Mouse (Mus musculus): Measurements from ENCODE around the gene Krtap19-5. TPM values are rescaled to one million over a fixed set of nuclear protein-coding genes. Genes with fewer than 3 reads are reported as not detected.
A peak's percentile ranks its signal among the peaks of the same experiment; 100 is the strongest.

Gene Krtap19-5
- polyA plus RNA-seq, 1 experiment, result not detected

- TF ChIP-seq CTCF (IDR thresholded peaks at IDR 0.05; ENCODE audit: low read depth, low read length) (no peak), POLR2A (IDR thresholded peaks at IDR 0.05; ENCODE audit: insufficient read depth, low read length) (no peak), EP300 (IDR thresholded peaks at IDR 0.05; ENCODE audit: insufficient read depth, low read depth, low read length) (no peak)
- no peaks in the 10 kb centered on the region for H3K36me3 ChIP-seq (ENCODE audit: control insufficient read depth, insufficient read depth, low read length, poor library complexity, severe bottlenecking)
Observed at GRCm38 (mm10) chr16:88877938-88878337, 18.3 kb downstream of the Krtap19-5 start, which contains the start of gene Krtap19-3. Gene Krtap19-3 (minus strand): TSS chr16:88878038.

GRCm38 (mm10) chr16:88874169-88874568, 22.1 kb downstream of the Krtap19-5 start, which contains the start of gene Krtap19-2:
Gene Krtap19-2 (minus strand): TSS chr16:88874269.
- Histone ChIP-seq H3K36me3 (ENCODE audit: control insufficient read depth, insufficient read depth, low read length, poor library complexity, severe bottlenecking) (no peaks in the 10 kb centered on the region), H3K4me3 (ENCODE audit: low read depth, low read length) (no peak within 1 kb of the TSS), H3K27ac (ENCODE audit: insufficient read depth, low read length) (no peak within 1 kb of the TSS), H3K27me3 (ENCODE audit: control insufficient read depth, insufficient read depth, low read length, poor library complexity, severe bottlenecking) (no peaks in the 10 kb centered on the region), H3K9me3 (replicated peaks; ENCODE audit: control insufficient read depth, insufficient read depth, low read length, poor library complexity, severe bottlenecking) (no peaks in the 10 kb centered on the region), H3K9ac (ENCODE audit: low read depth, poor library complexity, severe bottlenecking) (no peak within 1 kb of the TSS), H3K4me1 (ENCODE audit: control insufficient read depth, insufficient read depth, low read length) (no peaks in the 10 kb centered on the region)
- TF ChIP-seq EP300 (IDR thresholded peaks at IDR 0.05; ENCODE audit: insufficient read depth, low read depth, low read length) (no peak), POLR2A (IDR thresholded peaks at IDR 0.05; ENCODE audit: insufficient read depth, low read length) (no peak), CTCF (IDR thresholded peaks at IDR 0.05; ENCODE audit: low read depth, low read length) (no peak)

More at GRCm38 (mm10) chr16:88877938-88878337, 18.3 kb downstream of the Krtap19-5 start, which contains the start of gene Krtap19-3:
- no peaks in the 10 kb centered on the region for H3K9me3 ChIP-seq (replicated peaks; ENCODE audit: control insufficient read depth, insufficient read depth, low read length, poor library complexity, severe bottlenecking)
- no peak within 1 kb of the TSS for H3K4me3 ChIP-seq (ENCODE audit: low read depth, low read length)
- no peaks in the 10 kb centered on the region for H3K4me1 ChIP-seq (ENCODE audit: control insufficient read depth, insufficient read depth, low read length)
- H3K9ac ChIP-seq (ENCODE audit: low read depth, poor library complexity, severe bottlenecking), result no peak within 1 kb of the TSS
- no peaks in the 10 kb centered on the region for H3K27me3 ChIP-seq (ENCODE audit: control insufficient read depth, insufficient read depth, low read length, poor library complexity, severe bottlenecking)
- H3K27ac ChIP-seq (ENCODE audit: insufficient read depth, low read length), result no peak within 1 kb of the TSS

- no peaks in the 10 kb centered on the region for H3K27me3 ChIP-seq (ENCODE audit: control insufficient read depth, insufficient read depth, low read length, poor library complexity, severe bottlenecking)
- H3K9ac ChIP-seq (ENCODE audit: low read depth, poor library complexity, severe bottlenecking), result no peak within 1 kb of the TSS
- no peak within 1 kb of the TSS for H3K27ac ChIP-seq (ENCODE audit: insufficient read depth, low read length)
- H3K9me3 ChIP-seq (replicated peaks; ENCODE audit: control insufficient read depth, insufficient read depth, low read length, poor library complexity, severe bottlenecking), result no peaks in the 10 kb centered on the region
- no peak within 1 kb of the TSS for H3K4me3 ChIP-seq (ENCODE audit: low read depth, low read length)
- TF ChIP-seq POLR2A (IDR thresholded peaks at IDR 0.05; ENCODE audit: insufficient read depth, low read length) (no peak), CTCF (IDR thresholded peaks at IDR 0.05; ENCODE audit: low read depth, low read length) (no peak)
- H3K4me1 ChIP-seq (ENCODE audit: control insufficient read depth, insufficient read depth, low read length), result no peaks in the 10 kb centered on the region
- H3K36me3 ChIP-seq (ENCODE audit: control insufficient read depth, insufficient read depth, low read length, poor library complexity, severe bottlenecking), result no peaks in the 10 kb centered on the region
Observed at GRCm38 (mm10) chr16:88869311-88869710, 26.9 kb downstream of the Krtap19-5 start, which contains the start of gene Krtap19-1. Gene Krtap19-1 (minus strand): TSS chr16:88869411.

GRCm38 (mm10) chr16:88864887-88865407, 31.3 kb downstream of the Krtap19-5 start:
- Histone ChIP-seq H3K4me3 (ENCODE audit: low read depth, low read length) (no peak overlapping the region), H3K9me3 (replicated peaks; ENCODE audit: control insufficient read depth, insufficient read depth, low read length, poor library complexity, severe bottlenecking) (no peaks in the 10 kb centered on the region), H3K36me3 (ENCODE audit: control insufficient read depth, insufficient read depth, low read length, poor library complexity, severe bottlenecking) (no peaks in the 10 kb centered on the region), H3K27ac (ENCODE audit: insufficient read depth, low read length) (no peak overlapping the region), H3K9ac (ENCODE audit: low read depth, poor library complexity, severe bottlenecking) (no peak overlapping the region), H3K4me1 (ENCODE audit: control insufficient read depth, insufficient read depth, low read length) (no peaks in the 10 kb centered on the region), H3K27me3 (ENCODE audit: control insufficient read depth, insufficient read depth, low read length, poor library complexity, severe bottlenecking) (no peaks in the 10 kb centered on the region)
- TF ChIP-seq EP300 (IDR thresholded peaks at IDR 0.05; ENCODE audit: insufficient read depth, low read depth, low read length) (no peak), POLR2A (IDR thresholded peaks at IDR 0.05; ENCODE audit: insufficient read depth, low read length) (no peak), CTCF (IDR thresholded peaks at IDR 0.05; ENCODE audit: low read depth, low read length) (no peak)

GRCm38 (mm10) chr16:88851450-88851849, 44.8 kb downstream of the Krtap19-5 start:
- Histone ChIP-seq H3K4me1 (ENCODE audit: control insufficient read depth, insufficient read depth, low read length) (no peaks in the 10 kb centered on the region), H3K27ac (ENCODE audit: insufficient read depth, low read length) (no peak overlapping the region), H3K9me3 (replicated peaks; ENCODE audit: control insufficient read depth, insufficient read depth, low read length, poor library complexity, severe bottlenecking) (no peaks in the 10 kb centered on the region), H3K9ac (ENCODE audit: low read depth, poor library complexity, severe bottlenecking) (no peak overlapping the region), H3K27me3 (ENCODE audit: control insufficient read depth, insufficient read depth, low read length, poor library complexity, severe bottlenecking) (no peaks in the 10 kb centered on the region), H3K36me3 (ENCODE audit: control insufficient read depth, insufficient read depth, low read length, poor library complexity, severe bottlenecking) (no peaks in the 10 kb centered on the region), H3K4me3 (ENCODE audit: low read depth, low read length) (no peak overlapping the region)
- TF ChIP-seq CTCF (IDR thresholded peaks at IDR 0.05; ENCODE audit: low read depth, low read length), result peak; percentile 40
- no peak for TF ChIP-seq EP300 (IDR thresholded peaks at IDR 0.05; ENCODE audit: insufficient read depth, low read depth, low read length)
- TF ChIP-seq POLR2A (IDR thresholded peaks at IDR 0.05; ENCODE audit: insufficient read depth, low read length), result no peak

GRCm38 (mm10) chr16:88848558-88848957, 47.7 kb downstream of the Krtap19-5 start:
- Histone ChIP-seq H3K9ac (ENCODE audit: low read depth, poor library complexity, severe bottlenecking) (no peak overlapping the region), H3K4me3 (ENCODE audit: low read depth, low read length) (no peak overlapping the region), H3K4me1 (ENCODE audit: control insufficient read depth, insufficient read depth, low read length) (no peaks in the 10 kb centered on the region), H3K27ac (ENCODE audit: insufficient read depth, low read length) (no peak overlapping the region), H3K36me3 (ENCODE audit: control insufficient read depth, insufficient read depth, low read length, poor library complexity, severe bottlenecking) (no peaks in the 10 kb centered on the region), H3K9me3 (replicated peaks; ENCODE audit: control insufficient read depth, insufficient read depth, low read length, poor library complexity, severe bottlenecking) (no peaks in the 10 kb centered on the region), H3K27me3 (ENCODE audit: control insufficient read depth, insufficient read depth, low read length, poor library complexity, severe bottlenecking) (no peaks in the 10 kb centered on the region)
- no peak for TF ChIP-seq POLR2A (IDR thresholded peaks at IDR 0.05; ENCODE audit: insufficient read depth, low read length)
- TF ChIP-seq EP300 (IDR thresholded peaks at IDR 0.05; ENCODE audit: insufficient read depth, low read depth, low read length), result no peak
- no peak for TF ChIP-seq CTCF (IDR thresholded peaks at IDR 0.05; ENCODE audit: low read depth, low read length)

Measured in ES-Bruce4 (cell line).